Mouse (Mus musculus) ES-E14 (cell line): ENCODE data around the gene Anks1b. TPM values are rescaled to one million over a fixed set of nuclear protein-coding genes. Genes with fewer than 3 reads are reported as not detected.

ENCODE experiments used
- DNase-seq: peaks from one replicate; pipeline ENCODE4 v3.0.0-alpha.2; 2013; ENCODE audit warnings: low read depth, low spot score
- H3K27ac ChIP-seq: 2 replicates; pipeline ENCODE4 v1.5.1; 2012; ENCODE audit warnings: low read depth, mild to moderate bottlenecking, low read length, moderate library complexity, mixed read lengths; ENCODE audit not compliant: poor library complexity, insufficient read depth, severe bottlenecking
- H3K36me3 ChIP-seq: 2 replicates; pipeline ENCODE4 v1.6.1; 2012; ENCODE audit warnings: mild to moderate bottlenecking, low read length, moderate library complexity, mixed read lengths; ENCODE audit not compliant: control insufficient read depth, poor library complexity, insufficient read depth, severe bottlenecking
- H3K4me1 ChIP-seq, 2 experiments: fragments of 150-350 bp in 1 of 2; sonication (generic) in 1 of 2; 2 replicates each; pipeline ENCODE4 v1.6.1; 2012; ENCODE audit warnings: low read length in 2 of 2, mild to moderate bottlenecking in 1 of 2, mixed read lengths in 1 of 2; ENCODE audit not compliant: control insufficient read depth in 2 of 2, insufficient read depth in 2 of 2, poor library complexity in 1 of 2
- H3K4me3 ChIP-seq, 2 experiments: fragments of 150-350 bp in 1 of 2; sonication (generic) in 1 of 2; 2 replicates each; pipeline ENCODE4 v1.5.1; 2012; ENCODE audit warnings: low read length in 2 of 2, low read depth in 1 of 2, mild to moderate bottlenecking in 1 of 2, mixed read lengths in 1 of 2; ENCODE audit not compliant: insufficient read depth in 1 of 2, poor library complexity in 1 of 2, severe bottlenecking in 1 of 2
- H3K9ac ChIP-seq: 2 replicates; pipeline ENCODE4 v1.6.1; 2012; ENCODE audit warnings: low read depth, mild to moderate bottlenecking, low read length, mixed read lengths; ENCODE audit not compliant: poor library complexity, insufficient read depth, severe bottlenecking
- H3K9me3 ChIP-seq: fragments of 150-350 bp; sonication (generic); 2 replicates; pipeline ENCODE4 v1.6.1; 2012; ENCODE audit warnings: low read depth, mild to moderate bottlenecking, low read length; ENCODE audit not compliant: control insufficient read depth, insufficient read depth
- CHD2 ChIP-seq: IDR thresholded peaks from 2 replicates; pipeline ENCODE4 v1.6.1; 2014; ENCODE audit warnings: mild to moderate bottlenecking, low read depth, low read length, inconsistent platforms
- HCFC1 ChIP-seq: IDR thresholded peaks from 2 replicates; pipeline ENCODE4 v1.6.1; 2012; ENCODE audit warnings: low read length, inconsistent platforms, borderline replicate concordance; ENCODE audit not compliant: insufficient read depth
- MAFK ChIP-seq: IDR thresholded peaks from 2 replicates; pipeline ENCODE4 v1.6.1; 2014; ENCODE audit warnings: mild to moderate bottlenecking, low read depth, low read length, inconsistent platforms; ENCODE audit not compliant: insufficient read depth
- ZC3H11A ChIP-seq: IDR thresholded peaks from 2 replicates; pipeline ENCODE4 v1.6.1; 2012; ENCODE audit warnings: low read depth, mild to moderate bottlenecking, inconsistent platforms, low read length, borderline replicate concordance
- ZNF384 ChIP-seq: IDR thresholded peaks from 2 replicates; pipeline ENCODE4 v1.6.1; 2012; ENCODE audit warnings: low read depth, low read length, inconsistent platforms
- in situ Hi-C, 2 experiments: fragments of 600-800 bp; cut with MboI; formaldehyde crosslinking; loops; one replicate each; pipeline ENCODE4 v1.15.1; 2025; ENCODE audit warnings: low sequenced_read_pairs in 2 of 2, inconsistent platforms in 1 of 2; ENCODE audit not compliant: unreplicated experiment in 2 of 2
- total RNA-seq: library from RNA; depleted of rRNA; stranded (reverse); fragments of 300-350 nt; gene quantifications from 2 replicates; pipeline ENCODE4 v1.2.3, GENCODE M21; 2012

Gene Anks1b
- total RNA-seq, 1 experiment = 2.6 TPM

GRCm38 (mm10) chr10:90732823-90733222, 859.5 kb downstream of the Anks1b start:
- no peak for DNase-seq
- no peak for TF ChIP-seq ZNF384
- TF ChIP-seq ZC3H11A = no peak
- no peak for TF ChIP-seq MAFK
- TF ChIP-seq HCFC1 = no peak
- no peak for TF ChIP-seq CHD2
- Histone ChIP-seq H3K4me1 (no peaks in the 10 kb centered on the region), H3K9me3 (no peaks in the 10 kb centered on the region), H3K4me3 (no peak overlapping the region), H3K9ac (no peak overlapping the region), H3K27ac (no peak overlapping the region), H3K36me3 (no peaks in the 10 kb centered on the region)
- in situ Hi-C loops = loop anchor here (10.0 to 25.0 kb wide), 2 partner anchors 302 to 504 kb away; no protein-coding TSS in a partner anchor

DNA sequence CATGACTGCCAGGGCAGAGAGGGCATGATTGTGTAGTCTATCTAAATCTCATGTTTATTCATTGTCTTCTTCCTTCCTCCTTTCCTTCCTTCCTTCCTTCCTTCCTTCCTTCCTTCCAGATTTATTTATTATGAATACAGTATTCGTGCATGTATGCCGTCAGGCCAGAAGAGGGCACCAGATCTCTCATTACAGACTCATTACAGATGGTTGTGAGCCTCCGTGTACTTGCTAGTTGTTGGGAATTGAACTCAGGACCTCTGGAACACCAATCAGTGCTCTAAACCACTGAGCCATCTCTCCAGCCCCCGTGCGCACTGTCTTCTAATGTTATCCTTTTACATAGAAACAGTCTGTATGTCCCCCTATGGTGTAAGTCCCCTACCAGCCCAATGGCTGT, 860.3 kb downstream of the Anks1b start:
- TF ChIP-seq HCFC1 (no peak), ZNF384 (no peak), MAFK (no peak), CHD2 (no peak), ZC3H11A (peak; percentile 53; the same call in 1 of the 2 replicates)
- H3K9me3 ChIP-seq = no peaks in the 10 kb centered on the region
- H3K36me3 ChIP-seq = no peaks in the 10 kb centered on the region
- no peak overlapping the region for H3K4me3 ChIP-seq
- no peak overlapping the region for H3K27ac ChIP-seq
- in situ Hi-C loops = loop anchor here (10.0 to 25.0 kb wide), 2 partner anchors 301 to 504 kb away; no protein-coding TSS in a partner anchor
- DNase-seq = no peak
- H3K9ac ChIP-seq = no peak overlapping the region
- no peaks in the 10 kb centered on the region for H3K4me1 ChIP-seq

DNA sequence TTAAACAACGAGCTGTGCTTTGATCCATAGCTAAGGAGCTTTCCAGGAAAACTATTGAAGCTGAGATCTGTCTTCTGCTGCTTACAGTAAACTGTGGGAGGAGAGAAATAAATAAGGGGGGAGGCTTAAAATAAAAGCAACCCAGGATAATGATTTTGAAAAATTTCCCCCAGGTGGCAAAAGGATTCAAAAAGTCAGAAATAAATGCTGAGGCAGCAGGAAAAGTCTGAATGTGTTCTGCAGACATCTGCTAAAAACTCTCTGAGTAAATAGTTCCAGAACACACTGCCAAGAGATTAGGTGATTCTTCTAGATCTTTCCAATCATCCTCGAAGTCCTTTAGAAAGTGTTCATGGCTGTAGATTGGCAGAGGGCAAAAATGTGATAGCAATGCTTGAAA, 865.2 kb downstream of the Anks1b start:
- Histone ChIP-seq H3K9ac (no peak overlapping the region), H3K4me3 (no peak overlapping the region), H3K27ac (no peak overlapping the region), H3K9me3 (no peaks in the 10 kb centered on the region), H3K36me3 (no peaks in the 10 kb centered on the region), H3K4me1 (no peaks in the 10 kb centered on the region)
- peak; percentile 75 for TF ChIP-seq MAFK
- no peak for TF ChIP-seq CHD2
- in situ Hi-C loops = loop anchor here (10.0 to 25.0 kb wide), 2 partner anchors 296 to 499 kb away; no protein-coding TSS in a partner anchor
- no peak for DNase-seq

- no peak overlapping the region for H3K4me3 ChIP-seq
- in situ Hi-C loops = loop anchor here in 1 of 2 experiments (25.0 kb wide), 1 partner anchor 496 kb away; no protein-coding TSS in a partner anchor
- TF ChIP-seq ZC3H11A (no peak), CHD2 (no peak), MAFK (no peak), HCFC1 (no peak), ZNF384 (no peak)
- no peak for DNase-seq
- H3K4me1 ChIP-seq = no peaks in the 10 kb centered on the region
- H3K9me3 ChIP-seq = no peaks in the 10 kb centered on the region
- no peak overlapping the region for H3K9ac ChIP-seq
- no peaks in the 10 kb centered on the region for H3K36me3 ChIP-seq
- no peak overlapping the region for H3K27ac ChIP-seq
These were observed 867.6 kb downstream of the Anks1b start for GRCm38 (mm10) chr10:90740956-90741355.

DNA sequence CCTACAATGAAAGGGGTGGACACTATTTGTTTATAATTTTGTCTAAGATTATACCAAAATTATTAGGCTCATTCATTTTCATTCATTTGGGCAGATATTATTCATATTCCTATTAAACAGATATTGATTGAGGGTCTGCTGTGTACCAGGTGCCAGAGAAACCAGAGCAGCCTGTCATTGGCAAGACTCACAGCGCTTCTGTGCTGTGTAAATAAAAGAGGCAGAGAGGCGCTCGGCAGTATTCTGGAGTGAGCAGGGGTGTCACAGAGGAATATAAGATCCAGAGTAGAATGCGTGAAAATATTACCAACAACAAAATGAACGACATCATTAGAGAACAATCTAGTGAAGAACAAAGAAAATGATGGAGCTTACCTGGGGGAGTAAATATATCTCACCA, 878.6 kb downstream of the Anks1b start:
- DNase-seq = no peak
- TF ChIP-seq HCFC1 (no peak), ZNF384 (no peak), CHD2 (no peak), ZC3H11A (no peak), MAFK (no peak)
- in situ Hi-C loops = no loop called here
- Histone ChIP-seq H3K9me3 (no peaks in the 10 kb centered on the region), H3K4me1 (no peaks in the 10 kb centered on the region), H3K4me3 (no peak overlapping the region), H3K9ac (no peak overlapping the region), H3K36me3 (no peaks in the 10 kb centered on the region), H3K27ac (no peak overlapping the region)
